Mouse (Mus musculus) heart, postnatal 4 days (tissue): ENCODE measurements around the gene Gm21885. TPM values are rescaled to one million over a fixed set of nuclear protein-coding genes. Genes with fewer than 3 reads are reported as not detected.
A peak's percentile ranks its signal among the peaks of the same experiment; 100 is the strongest.

Experiments
- DNase-seq: peaks from one replicate; pipeline ENCODE4 v3.0.0; 2021
- total RNA-seq, 2 experiments: library from RNA; stranded (reverse); gene quantifications; 2 replicates each; pipeline ENCODE4 v1.2.3; 2021

The Gm21885 gene
- total RNA-seq, 2 experiments from 2014 or later: not detected

- no peak for DNase-seq
Observed at GRCm38 (mm10) chr11:94269906-94270305, 11.8 kb upstream of the Gm21885 start.

- no peak for DNase-seq
Observed at GRCm38 (mm10) chr11:94271015-94271414, 10.7 kb upstream of the Gm21885 start.

- DNase-seq: no peak
Observed at GRCm38 (mm10) chr11:94272960-94273927, 8.4 kb upstream of the Gm21885 start.

- DNase-seq: no peak
Observed at GRCm38 (mm10) chr11:94274206-94274867, 7.3 kb upstream of the Gm21885 start.

GRCm38 (mm10) chr11:94275226-94275625 lies 6.4 kb upstream of the Gm21885 start:
- DNase-seq: no peak

- no peak for DNase-seq
Observed at GRCm38 (mm10) chr11:94275686-94276085, 6.0 kb upstream of the Gm21885 start.

GRCm38 (mm10) chr11:94276869-94277337 lies 4.8 kb upstream of the Gm21885 start:
- peak; percentile 92 for DNase-seq

GRCm38 (mm10) chr11:94282291-94282690 lies 618 bp downstream of the Gm21885 start:
- no peak for DNase-seq

GRCm38 (mm10) chr11:94283536-94284099 lies 1.9 kb downstream of the Gm21885 start:
- DNase-seq: no peak

- DNase-seq: no peak
Observed at GRCm38 (mm10) chr11:94285886-94286574, 4.4 kb downstream of the Gm21885 start.

GRCm38 (mm10) chr11:94287105-94287504 lies 5.4 kb downstream of the Gm21885 start:
- DNase-seq: no peak

GRCm38 (mm10) chr11:94290062-94290740 lies 8.5 kb downstream of the Gm21885 start:
- DNase-seq: no peak

- DNase-seq: no peak
Observed at GRCm38 (mm10) chr11:94294996-94295845, 13.5 kb downstream of the Gm21885 start.

GRCm38 (mm10) chr11:94312733-94313132 lies 31.1 kb downstream of the Gm21885 start:
- no peak for DNase-seq

- DNase-seq: no peak
Observed at GRCm38 (mm10) chr11:94314098-94314652, 32.5 kb downstream of the Gm21885 start.

- no peak for DNase-seq
Observed at GRCm38 (mm10) chr11:94315308-94315707, 33.6 kb downstream of the Gm21885 start.

GRCm38 (mm10) chr11:94316528-94316927 lies 34.9 kb downstream of the Gm21885 start:
- DNase-seq: no peak

- no peak for DNase-seq
Observed at GRCm38 (mm10) chr11:94317014-94317413, 35.3 kb downstream of the Gm21885 start.

GRCm38 (mm10) chr11:94317515-94317914 lies 35.8 kb downstream of the Gm21885 start:
- no peak for DNase-seq

- DNase-seq: no peak
Observed at GRCm38 (mm10) chr11:94318056-94318455, 36.4 kb downstream of the Gm21885 start.
